Mouse (Mus musculus): Measurements from ENCODE around the gene Rnf151. TPM values are rescaled to one million over a fixed set of nuclear protein-coding genes. Genes with fewer than 3 reads are reported as not detected.
"Not testable (repeated sequence)": the region's sequence is repeated elsewhere in the genome, so short reads cannot be mapped to it uniquely, and the experiment has no call there.

Gene Rnf151
- polyA plus RNA-seq, 1 experiment: 0.74 TPM

DNA sequence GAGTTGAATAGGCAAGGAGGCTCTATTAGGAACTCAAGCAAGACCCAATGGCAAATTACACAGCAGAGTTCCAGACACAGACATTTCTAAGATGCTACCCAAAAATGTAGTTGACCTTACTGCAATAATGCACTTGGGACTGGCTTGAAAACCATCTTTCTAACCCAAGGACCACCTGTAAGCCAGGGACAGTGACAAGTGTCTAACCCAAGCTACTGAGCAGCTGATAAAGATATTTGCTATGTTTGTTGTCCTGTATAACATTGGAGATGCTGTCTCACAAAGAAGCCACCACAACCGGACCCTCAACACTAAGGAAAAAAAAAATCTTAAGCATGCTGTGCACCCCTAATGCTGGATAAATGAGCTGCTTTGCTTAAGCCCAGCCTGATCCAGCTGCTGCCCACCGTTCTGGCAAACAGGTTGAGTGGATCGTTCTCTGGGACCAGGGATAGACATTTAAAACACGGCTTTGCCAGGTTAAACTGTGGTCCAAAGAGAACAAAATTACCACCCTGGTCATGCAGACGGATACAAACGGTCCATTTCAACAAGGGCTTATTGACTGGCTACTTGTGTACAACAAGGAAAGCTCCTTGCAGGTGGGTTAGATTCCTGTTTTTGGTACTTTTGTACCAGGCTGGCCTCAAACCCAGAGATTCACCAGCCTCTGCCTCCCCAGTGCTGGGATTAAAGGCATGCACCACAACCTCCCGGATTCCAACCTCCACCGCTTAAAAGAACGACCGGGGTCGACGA lies 5.4 kb upstream of the Rnf151 start:
- TF ChIP-seq FLI1 (IDR thresholded peaks at IDR 0.05; ENCODE audit: low read length) (no peak), GATA1 (IDR thresholded peaks at IDR 0.05; ENCODE audit: borderline replicate concordance, low read length) (no peak)
- H3K4me1 ChIP-seq: peaks cover 53% of the 10 kb centered on the region
- H3K9me3 ChIP-seq: no peaks in the 10 kb centered on the region
- H3K27me3 ChIP-seq (replicated peaks): peaks cover 4% of the 10 kb centered on the region
- peaks cover 22% of the 10 kb centered on the region for H3K36me3 ChIP-seq (replicated peaks; ENCODE audit: low read length)
- H3K4me3 ChIP-seq (replicated peaks): peak overlapping the region; percentile 100

DNA sequence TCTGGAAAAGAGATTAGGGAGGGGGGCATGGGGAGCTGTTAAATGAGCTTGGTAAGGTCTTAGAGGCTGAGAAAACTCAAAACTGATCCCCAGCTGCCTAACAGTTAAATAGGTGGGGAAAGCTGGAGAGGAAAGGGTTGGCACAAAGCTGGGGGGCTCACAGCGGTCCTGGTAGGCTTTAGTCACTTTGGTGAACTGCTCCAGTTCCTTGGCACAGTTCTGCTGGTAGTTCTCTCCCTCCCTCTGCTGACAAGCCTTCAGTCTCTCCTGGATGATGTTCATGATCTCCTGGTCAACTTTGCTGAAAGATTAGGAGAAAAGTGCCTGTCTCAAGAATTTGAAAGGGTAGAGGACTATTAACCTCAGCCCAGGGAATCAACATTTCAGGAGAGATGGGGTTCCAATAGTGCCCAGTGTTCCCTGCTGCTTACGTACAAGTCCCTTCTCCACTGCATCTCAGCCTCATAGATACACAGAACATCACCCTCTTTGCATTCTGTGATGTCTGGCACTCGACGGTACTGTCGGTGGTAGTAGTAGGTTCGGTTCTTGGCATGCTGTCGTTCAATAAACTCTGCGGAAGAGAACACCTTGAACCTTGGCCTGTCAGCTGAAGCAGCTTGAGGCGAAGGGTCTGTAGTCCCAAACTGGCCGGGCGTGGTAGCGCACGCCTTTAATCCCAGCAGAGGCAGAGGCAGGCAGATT lies 4.5 kb upstream of the Rnf151 start:
- H3K9me3 ChIP-seq: no peaks in the 10 kb centered on the region
- H3K27me3 ChIP-seq (replicated peaks): no peaks in the 10 kb centered on the region
- H3K4me3 ChIP-seq (replicated peaks): peak overlapping the region; percentile 54
- no peak for TF ChIP-seq FLI1 (IDR thresholded peaks at IDR 0.05; ENCODE audit: low read length)
- no peak for TF ChIP-seq GATA1 (IDR thresholded peaks at IDR 0.05; ENCODE audit: borderline replicate concordance, low read length)
- H3K4me1 ChIP-seq: peaks cover 47% of the 10 kb centered on the region
- H3K36me3 ChIP-seq (replicated peaks; ENCODE audit: low read length): peaks cover 29% of the 10 kb centered on the region

GRCm38 (mm10) chr17:24721383-24721955 lies 3.6 kb upstream of the Rnf151 start:
- H3K4me3 ChIP-seq (replicated peaks): peak overlapping the region; percentile 85
- H3K4me1 ChIP-seq: peaks cover 47% of the 10 kb centered on the region
- not testable (repeated sequence) for H3K27me3 ChIP-seq (replicated peaks)

GRCm38 (mm10) chr17:24720616-24721015 lies 2.8 kb upstream of the Rnf151 start:
- peak overlapping the region; percentile 92 for H3K4me3 ChIP-seq (replicated peaks)
- not testable (repeated sequence) for H3K27me3 ChIP-seq (replicated peaks); H3K9me3 ChIP-seq
- peaks cover 46% of the 10 kb centered on the region for H3K36me3 ChIP-seq (replicated peaks; ENCODE audit: low read length)
- peaks cover 47% of the 10 kb centered on the region for H3K4me1 ChIP-seq

More at GRCm38 (mm10) chr17:24721383-24721955, 3.6 kb upstream of the Rnf151 start:
- not testable (repeated sequence) for H3K9me3 ChIP-seq
- H3K36me3 ChIP-seq (replicated peaks; ENCODE audit: low read length): peaks cover 38% of the 10 kb centered on the region

- peaks cover 45% of the 10 kb centered on the region for H3K4me1 ChIP-seq
These were observed 1.8 kb upstream of the Rnf151 start for GRCm38 (mm10) chr17:24719494-24720222.

GRCm38 (mm10) chr17:24718938-24719337 lies 1.1 kb upstream of the Rnf151 start:
- H3K9me3 ChIP-seq; H3K27me3 ChIP-seq (replicated peaks): not testable (repeated sequence)
- H3K4me3 ChIP-seq (replicated peaks): peak overlapping the region; percentile 70
- H3K36me3 ChIP-seq (replicated peaks; ENCODE audit: low read length): peaks cover 52% of the 10 kb centered on the region
- peaks cover 41% of the 10 kb centered on the region for H3K4me1 ChIP-seq

More at GRCm38 (mm10) chr17:24719494-24720222, 1.8 kb upstream of the Rnf151 start:
- Histone ChIP-seq H3K9me3 (no peaks in the 10 kb centered on the region), H3K27me3 (replicated peaks) (no peaks in the 10 kb centered on the region), H3K36me3 (replicated peaks; ENCODE audit: low read length) (peaks cover 52% of the 10 kb centered on the region), H3K4me3 (replicated peaks) (peak overlapping the region; percentile 93)
- TF ChIP-seq FLI1 (IDR thresholded peaks at IDR 0.05; ENCODE audit: low read length) (no peak), GATA1 (IDR thresholded peaks at IDR 0.05; ENCODE audit: borderline replicate concordance, low read length) (no peak)

DNA sequence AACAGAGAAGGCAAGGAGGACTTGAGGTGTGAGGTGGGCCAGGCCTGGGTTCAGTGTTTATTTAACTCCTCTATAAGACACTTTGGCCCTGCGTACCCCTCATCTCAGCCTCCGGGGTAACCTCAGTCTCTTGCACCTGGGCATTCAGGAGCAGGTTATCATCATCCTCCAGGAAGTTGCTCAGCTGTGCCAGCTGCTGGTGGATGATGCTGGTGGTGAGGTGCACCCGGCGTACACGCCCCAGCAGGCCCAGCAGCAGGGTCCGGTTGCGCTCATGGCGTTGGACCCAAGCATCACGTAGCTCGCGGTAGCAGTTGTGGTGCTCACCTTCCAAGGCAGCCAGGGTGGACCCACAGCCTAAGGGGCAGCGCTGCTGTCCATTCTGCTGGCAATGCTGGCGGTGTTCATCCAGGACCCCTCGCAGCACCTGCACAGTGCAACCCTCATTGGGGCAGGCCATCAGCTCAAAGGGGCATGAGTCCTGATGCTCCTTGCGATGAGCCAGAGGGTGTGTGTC lies 1.6 kb downstream of the Rnf151 start:
- no peaks in the 10 kb centered on the region for H3K27me3 ChIP-seq (replicated peaks)
- peaks cover 15% of the 10 kb centered on the region for H3K4me1 ChIP-seq
- TF ChIP-seq GATA1 (IDR thresholded peaks at IDR 0.05; ENCODE audit: borderline replicate concordance, low read length) (no peak), FLI1 (IDR thresholded peaks at IDR 0.05; ENCODE audit: low read length) (no peak)
- no peaks in the 10 kb centered on the region for H3K9me3 ChIP-seq
- peaks cover 38% of the 10 kb centered on the region for H3K36me3 ChIP-seq (replicated peaks; ENCODE audit: low read length)
- H3K4me3 ChIP-seq (replicated peaks): peak overlapping the region; percentile 50

GRCm38 (mm10) chr17:24715556-24715955 lies 2.3 kb downstream of the Rnf151 start:
- H3K27me3 ChIP-seq (replicated peaks): no peaks in the 10 kb centered on the region
- peaks cover 11% of the 10 kb centered on the region for H3K4me1 ChIP-seq
- no peak overlapping the region for H3K4me3 ChIP-seq (replicated peaks)
- H3K9me3 ChIP-seq: no peaks in the 10 kb centered on the region
- TF ChIP-seq FLI1 (IDR thresholded peaks at IDR 0.05; ENCODE audit: low read length) (no peak), GATA1 (IDR thresholded peaks at IDR 0.05; ENCODE audit: borderline replicate concordance, low read length) (no peak)
- H3K36me3 ChIP-seq (replicated peaks; ENCODE audit: low read length): peaks cover 33% of the 10 kb centered on the region

DNA sequence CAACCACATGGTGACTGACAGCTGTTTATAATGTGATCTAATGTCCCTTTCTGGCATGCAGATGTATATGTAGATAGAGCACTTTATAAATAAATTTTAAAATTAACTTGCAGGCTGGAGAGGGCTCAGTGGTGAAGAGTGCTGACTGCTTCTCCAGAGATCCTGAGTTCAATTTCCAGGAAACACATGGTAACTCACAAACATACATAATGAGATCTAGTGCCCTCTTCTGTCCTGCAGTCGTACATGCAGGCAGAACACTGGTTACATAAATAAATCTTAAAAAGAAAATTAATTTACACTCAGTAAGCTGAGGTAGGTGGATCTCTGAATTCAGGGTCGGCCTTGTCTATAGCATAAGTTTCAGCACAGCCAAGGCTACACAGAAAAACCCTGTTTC lies 9.2 kb downstream of the Rnf151 start:
- Histone ChIP-seq H3K27me3 (replicated peaks) (no peaks in the 10 kb centered on the region), H3K4me1 (peaks cover 26% of the 10 kb centered on the region), H3K36me3 (replicated peaks; ENCODE audit: low read length) (peaks cover 21% of the 10 kb centered on the region), H3K4me3 (replicated peaks) (peak overlapping the region; percentile 73), H3K9me3 (no peaks in the 10 kb centered on the region)
- no peak for TF ChIP-seq FLI1 (IDR thresholded peaks at IDR 0.05; ENCODE audit: low read length)
- TF ChIP-seq GATA1 (IDR thresholded peaks at IDR 0.05; ENCODE audit: borderline replicate concordance, low read length): no peak

Measured in megakaryocyte, embryonic 14.5 days (primary cell).